Mouse (Mus musculus) mouse trophoblast stem cell (cell line): ENCODE results near the gene Lamp1.

ENCODE experiments used
- in situ Hi-C, 2 experiments: fragments of 300-500 bp; cut with MseI, MboI; formaldehyde crosslinking; loops; 2 replicates in 1 of 2; 3 replicates in 1 of 2; pipeline ENCODE4 v1.15.1; 2025

Lamp1 gene

GRCm38 (mm10) chr8:13163563-13163962 lies 4.6 kb downstream of the Lamp1 start:
- in situ Hi-C loops = no loop called here

GRCm38 (mm10) chr8:13164361-13164760 lies 5.4 kb downstream of the Lamp1 start:
- in situ Hi-C loops = no loop called here

- in situ Hi-C loops = no loop called here
These were observed 11.5 kb downstream of the Lamp1 start for GRCm38 (mm10) chr8:13170510-13170909.

- in situ Hi-C loops = no loop called here
These were observed 15.3 kb downstream of the Lamp1 start for GRCm38 (mm10) chr8:13174305-13174704.

GRCm38 (mm10) chr8:13174811-13175210 lies 15.8 kb downstream of the Lamp1 start:
- in situ Hi-C loops = no loop called here

- in situ Hi-C loops = no loop called here
These were observed 16.7 kb downstream of the Lamp1 start for GRCm38 (mm10) chr8:13175650-13176049.

GRCm38 (mm10) chr8:13177173-13177852 lies 18.4 kb downstream of the Lamp1 start:
- in situ Hi-C loops = no loop called here

- in situ Hi-C loops = no loop called here
These were observed 19.2 kb downstream of the Lamp1 start for GRCm38 (mm10) chr8:13178137-13178536.

GRCm38 (mm10) chr8:13179482-13179881 lies 20.5 kb downstream of the Lamp1 start:
- in situ Hi-C loops = no loop called here

GRCm38 (mm10) chr8:13179948-13180347 lies 21.0 kb downstream of the Lamp1 start:
- in situ Hi-C loops = no loop called here

- in situ Hi-C loops = no loop called here
These were observed 21.4 kb downstream of the Lamp1 start for GRCm38 (mm10) chr8:13180408-13180807.

- in situ Hi-C loops = no loop called here
These were observed 22.1 kb downstream of the Lamp1 start for GRCm38 (mm10) chr8:13180911-13181690.

GRCm38 (mm10) chr8:13181691-13181976 lies 22.7 kb downstream of the Lamp1 start:
- in situ Hi-C loops = no loop called here

GRCm38 (mm10) chr8:13186819-13187218 lies 27.9 kb downstream of the Lamp1 start:
- in situ Hi-C loops = no loop called here

- in situ Hi-C loops = no loop called here
These were observed 28.3 kb downstream of the Lamp1 start for GRCm38 (mm10) chr8:13187229-13187628.

- in situ Hi-C loops = no loop called here
These were observed 28.7 kb downstream of the Lamp1 start for GRCm38 (mm10) chr8:13187638-13188037.

- in situ Hi-C loops = no loop called here
These were observed 29.1 kb downstream of the Lamp1 start for GRCm38 (mm10) chr8:13188052-13188555.

- in situ Hi-C loops = no loop called here
These were observed 29.9 kb downstream of the Lamp1 start for GRCm38 (mm10) chr8:13188857-13189256.

- in situ Hi-C loops = no loop called here
These were observed 31.3 kb downstream of the Lamp1 start for GRCm38 (mm10) chr8:13190235-13190634.

GRCm38 (mm10) chr8:13194818-13195217 lies 35.9 kb downstream of the Lamp1 start:
- in situ Hi-C loops = no loop called here

GRCm38 (mm10) chr8:13197493-13197892 lies 38.5 kb downstream of the Lamp1 start:
- in situ Hi-C loops = no loop called here

GRCm38 (mm10) chr8:13199385-13200061 lies 40.6 kb downstream of the Lamp1 start:
- in situ Hi-C loops = no loop called here
